Mouse (Mus musculus) kidney, postnatal 14 days (tissue): ENCODE data around the gene Mdfic.
"Not testable (repeated sequence)": the region's sequence is repeated elsewhere in the genome, so short reads cannot be mapped to it uniquely, and the experiment has no call there.

Source experiments
- DNase-seq: peaks from one replicate; pipeline ENCODE4 v3.0.0; 2022; ENCODE audit warnings: mixed read lengths

The Mdfic gene

DNA sequence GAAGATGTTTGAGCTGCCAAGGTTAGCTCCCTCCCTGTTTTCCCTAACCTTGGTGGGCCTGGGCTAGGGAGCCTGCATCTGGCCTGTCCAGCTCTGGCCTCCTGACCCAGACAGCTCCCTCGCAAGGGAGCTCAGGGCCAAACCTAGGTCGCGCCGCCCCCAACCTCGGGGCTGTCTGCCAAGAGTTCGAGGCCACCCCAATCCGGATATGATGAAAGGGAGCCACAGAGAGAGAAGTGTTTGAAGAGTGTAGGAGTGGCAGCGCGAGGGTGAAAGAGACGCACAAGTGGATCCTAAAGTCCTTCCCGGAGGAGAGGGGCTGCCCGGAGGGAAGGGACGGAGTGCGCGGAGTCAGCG is at the start of gene Mdfic:
Gene Mdfic (plus strand): TSS at position 201 of the 357 bp plus-strand sequence.
- peak; percentile 77 for DNase-seq

DNA sequence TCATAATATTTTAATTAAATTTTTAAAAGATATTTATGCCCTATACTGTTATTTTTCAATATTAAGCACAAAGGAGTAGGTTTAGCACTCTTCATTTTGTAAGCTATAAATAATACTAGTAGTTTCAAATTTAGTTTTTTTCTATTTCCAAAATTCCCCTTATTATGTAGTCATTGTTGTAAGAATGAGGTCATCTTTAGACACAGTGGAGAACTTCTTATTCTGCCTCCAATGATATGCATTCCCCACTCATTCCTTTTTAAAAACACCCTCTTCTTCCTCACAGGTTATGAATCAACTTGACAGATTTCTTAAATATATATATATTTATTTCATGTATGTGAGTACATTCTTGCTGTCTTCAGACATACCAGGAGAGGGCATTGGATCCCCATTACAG is 49.1 kb upstream of the Mdfic start:
- DNase-seq, result no peak

DNA sequence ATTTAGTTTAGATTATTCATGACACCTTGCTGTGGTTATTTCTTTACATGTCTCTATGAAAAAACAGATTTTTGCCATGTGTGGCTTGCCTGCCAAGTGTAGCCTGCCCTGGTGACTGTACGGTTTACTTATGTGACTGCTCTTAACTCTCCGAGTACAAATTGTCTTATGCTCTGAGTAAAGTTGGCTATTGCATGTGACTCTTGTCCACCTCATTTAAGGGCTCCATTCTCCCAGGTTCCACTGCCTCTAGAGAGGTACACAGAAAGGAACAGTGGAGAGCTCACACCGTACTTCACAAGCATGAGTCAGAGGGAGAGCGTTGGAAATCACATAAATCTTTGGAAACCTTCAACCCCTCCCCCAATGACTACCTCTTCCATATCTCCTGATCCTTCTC is 10.4 kb upstream of the Mdfic start:
- no peak for DNase-seq

DNA sequence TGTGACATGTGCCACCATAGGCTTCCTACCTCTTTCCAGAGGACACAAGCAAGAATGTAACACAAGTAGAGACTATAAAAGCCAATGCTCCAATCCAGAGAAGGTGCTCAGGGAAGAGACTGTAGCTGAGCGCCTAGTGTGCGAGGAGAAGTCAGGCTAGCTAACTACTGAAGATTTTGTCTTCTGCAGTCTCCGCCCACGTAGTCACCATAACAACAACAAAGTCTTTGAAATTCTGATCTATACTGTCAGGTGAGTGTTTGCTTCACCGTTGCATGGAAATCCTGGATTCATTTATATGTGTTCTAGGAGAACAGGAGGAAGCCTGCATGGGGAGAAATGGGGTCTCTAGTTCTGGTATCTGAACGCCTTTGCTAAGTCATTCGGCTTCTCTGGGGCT is 9.8 kb upstream of the Mdfic start:
- DNase-seq, result no peak

- DNase-seq, result no peak
Observed at GRCm38 (mm10) chr6:15712860-15713385, 7.5 kb upstream of the Mdfic start.

GRCm38 (mm10) chr6:15714036-15714435 is 6.4 kb upstream of the Mdfic start:
- not testable (repeated sequence) for DNase-seq

GRCm38 (mm10) chr6:15714996-15715844 is 5.2 kb upstream of the Mdfic start:
- no peak for DNase-seq

- no peak for DNase-seq
Observed at GRCm38 (mm10) chr6:15719919-15720318, 542 bp upstream of the Mdfic start.

GRCm38 (mm10) chr6:15720818-15721715 is 606 bp downstream of the Mdfic start:
- DNase-seq, result peak; percentile 83

DNA sequence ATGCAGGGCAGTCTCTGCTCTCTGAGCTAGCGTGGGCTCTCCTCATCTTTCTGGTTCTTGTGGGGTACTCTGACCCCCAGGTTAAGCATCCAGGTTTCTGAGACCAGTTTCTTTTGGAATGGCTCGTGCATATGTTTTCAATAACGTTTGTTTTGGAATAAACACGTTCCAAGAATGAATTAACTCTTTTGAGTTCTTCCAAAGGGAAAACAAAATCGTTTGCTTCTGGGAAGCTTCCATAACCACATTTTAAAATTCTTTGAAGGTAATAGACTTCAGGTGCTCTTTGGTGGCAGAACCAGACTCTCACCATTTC is 1.2 kb downstream of the Mdfic start:
- DNase-seq, result no peak

- DNase-seq, result not testable (repeated sequence)
Observed at GRCm38 (mm10) chr6:15722631-15723030, 2.2 kb downstream of the Mdfic start.

- no peak for DNase-seq
Observed at GRCm38 (mm10) chr6:15724304-15724703, 3.8 kb downstream of the Mdfic start.

GRCm38 (mm10) chr6:15726422-15726821 is 6.0 kb downstream of the Mdfic start:
- DNase-seq, result no peak

DNA sequence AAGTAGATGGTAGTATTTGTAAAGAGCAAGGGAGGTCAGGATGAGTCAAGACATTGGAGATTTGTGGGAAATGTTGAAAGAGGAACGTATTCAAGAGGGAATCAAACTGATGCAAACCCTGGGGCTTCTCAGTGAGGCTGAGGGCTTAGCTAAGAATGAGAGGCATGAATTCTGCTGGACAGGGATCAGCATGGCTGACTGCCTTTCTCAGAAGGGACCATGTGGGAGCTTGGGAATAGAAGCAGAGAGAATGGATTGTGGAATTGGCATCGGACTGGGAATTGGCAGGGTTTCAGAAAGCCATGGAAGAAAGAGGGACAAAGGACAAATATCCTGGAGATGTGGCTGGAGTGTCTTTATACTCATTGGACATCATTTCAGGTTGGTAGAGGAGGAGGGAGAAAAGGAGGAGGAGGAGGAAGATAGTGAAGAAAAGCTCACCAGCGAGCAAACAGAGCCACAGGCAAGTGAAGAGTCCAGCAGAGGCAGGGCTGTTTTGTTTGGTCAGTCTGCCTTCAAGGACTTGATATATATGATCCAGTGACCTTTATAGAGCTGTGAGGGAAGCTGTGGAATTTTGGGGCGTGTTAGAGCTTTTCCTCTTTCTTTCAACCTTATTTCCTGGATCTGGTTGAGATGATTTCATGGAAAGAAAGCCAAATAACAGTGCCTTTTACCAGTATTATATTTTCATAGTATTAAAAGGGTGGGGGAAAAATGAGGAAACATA is 7.4 kb downstream of the Mdfic start:
- DNase-seq, result peak; percentile 50

- DNase-seq, result no peak
Observed at GRCm38 (mm10) chr6:15728844-15729577, 8.6 kb downstream of the Mdfic start.

- DNase-seq, result no peak
Observed at GRCm38 (mm10) chr6:15730258-15730657, 9.8 kb downstream of the Mdfic start.

GRCm38 (mm10) chr6:15730666-15731065 is 10.2 kb downstream of the Mdfic start:
- DNase-seq, result peak; percentile 68

DNA sequence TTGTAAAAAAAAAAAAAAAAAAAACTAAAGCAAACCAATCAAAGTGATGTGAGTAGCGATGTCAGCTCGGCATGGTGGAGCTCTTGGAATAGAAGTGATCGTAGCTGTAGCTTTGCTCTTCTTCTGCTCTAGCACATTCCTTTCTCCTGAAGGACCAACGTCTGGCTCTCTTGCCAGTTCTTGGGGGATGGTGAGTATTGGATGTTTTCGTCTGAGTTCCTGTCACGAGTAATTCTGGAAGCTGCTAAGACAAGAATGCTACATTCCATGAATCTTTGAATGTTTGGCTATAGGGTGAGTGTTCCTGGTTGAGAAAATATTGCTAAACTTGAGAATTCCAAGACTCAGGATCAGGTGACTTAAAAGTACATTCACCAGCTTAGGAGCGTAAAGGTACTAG is 11.0 kb downstream of the Mdfic start:
- DNase-seq, result peak; percentile 42

GRCm38 (mm10) chr6:15737312-15737911 is 17.0 kb downstream of the Mdfic start:
- DNase-seq, result no peak

- DNase-seq, result no peak
Observed at GRCm38 (mm10) chr6:15738331-15738943, 18.0 kb downstream of the Mdfic start.

GRCm38 (mm10) chr6:15739132-15739531 is 18.7 kb downstream of the Mdfic start:
- DNase-seq, result no peak
